Mouse (Mus musculus) mouse embryonic stem cell (cell line): ENCODE data around the gene Oas1g.

Source experiments
- in situ Hi-C, 2 experiments: fragments of 300-500 bp; cut with MboI; formaldehyde crosslinking; loops; 1 replicate in 1 of 2; 3 replicates in 1 of 2; pipeline ENCODE4 v1.14.3; 2019 to 2020; ENCODE audit warnings: low sequenced_read_pairs in 2 of 2, low pct_unique_long_range_greater_than_20kb in 1 of 2, mixed read lengths in 1 of 2; ENCODE audit not compliant: unreplicated experiment in 1 of 2

Oas1g gene

GRCm38 (mm10) chr5:120844713-120845112, 42.7 kb downstream of the Oas1g start:
- in situ Hi-C loops = loop anchor here (10.0 kb wide), 1 partner anchor 140 kb away; no protein-coding TSS in a partner anchor

- in situ Hi-C loops = no loop called here
These were observed 50.5 kb downstream of the Oas1g start for GRCm38 (mm10) chr5:120836731-120837585.

- in situ Hi-C loops = no loop called here
These were observed 53.8 kb downstream of the Oas1g start for GRCm38 (mm10) chr5:120833335-120834280.

- in situ Hi-C loops = no loop called here
These were observed 56.4 kb downstream of the Oas1g start for GRCm38 (mm10) chr5:120831031-120831430.
